Mouse (Mus musculus): ENCODE measurements at regions not wholly inside any gene's neighbourhood (a gene's known extent, or its start where the extent isn't known, plus 50 kb on each side); places are given as distances from the start of the nearest gene placed in this dataset.

DNA sequence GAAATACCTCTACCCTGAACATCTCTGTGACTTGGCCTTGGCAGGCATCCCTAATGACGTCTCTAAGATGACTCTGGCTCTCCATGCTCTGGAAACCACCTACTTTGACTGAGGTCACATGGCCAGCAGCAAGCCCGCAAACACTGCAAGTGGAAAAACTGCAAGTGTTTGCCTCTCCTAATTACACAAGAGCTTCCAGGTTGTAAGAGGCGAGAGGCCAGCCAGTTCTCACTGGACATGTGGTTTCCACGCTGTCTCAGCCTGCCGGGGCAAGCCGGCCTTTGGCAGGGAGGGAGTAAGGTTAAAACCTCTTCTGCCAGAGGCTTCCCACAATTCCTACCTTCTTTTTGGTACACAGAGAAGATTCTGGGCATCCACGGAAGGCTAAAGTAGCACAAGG lies 79.9 kb upstream of the Lrig1 start:
- TF ChIP-seq JUND (IDR thresholded peaks at IDR 0.05; ENCODE audit: low read depth, low read length): no peak
- no peak for TF ChIP-seq ZNF384 (IDR thresholded peaks at IDR 0.05; ENCODE audit: low read depth, low read length)
- no peak for TF ChIP-seq MYC (IDR thresholded peaks at IDR 0.05; ENCODE audit: low read depth, low read length)
- no peak for TF ChIP-seq BHLHE40 (IDR thresholded peaks at IDR 0.05; ENCODE audit: borderline replicate concordance, low read depth, low read length)
- H3K9me3 ChIP-seq (replicated peaks; ENCODE audit: insufficient read depth, low read length): no peaks in the 10 kb centered on the region
- H3K4me3 ChIP-seq (ENCODE audit: control insufficient read depth in 1 of 2, insufficient read depth in 1 of 2, low read depth in 2 of 2, low read length in 2 of 2): no peak overlapping the region
- no peak for DNase-seq (ENCODE audit: low read depth, low spot score)
- no peak overlapping the region for H3K27ac ChIP-seq (ENCODE audit: control insufficient read depth, low read depth, low read length)
- no peaks in the 10 kb centered on the region for H3K4me1 ChIP-seq (ENCODE audit: control insufficient read depth in 1 of 2, insufficient read depth in 2 of 2, low read length in 2 of 2)
- H3K36me3 ChIP-seq (ENCODE audit: control insufficient read depth in 1 of 2, insufficient read depth in 2 of 2, low read length in 2 of 2): no peaks in the 10 kb centered on the region
- H3K9ac ChIP-seq (ENCODE audit: control insufficient read depth, low read depth, low read length, poor library complexity, severe bottlenecking): no peak overlapping the region
- no peaks in the 10 kb centered on the region for H3K27me3 ChIP-seq (ENCODE audit: control insufficient read depth in 1 of 2, insufficient read depth in 2 of 2, low read length in 2 of 2)
- no peaks in the 10 kb centered on the region for H3K79me2 ChIP-seq (ENCODE audit: control insufficient read depth, insufficient read depth, low read length, poor library complexity)

GRCm38 (mm10) chr6:94779213-94779612 lies 79.3 kb upstream of the Lrig1 start:
- Histone ChIP-seq H3K4me1 (ENCODE audit: control insufficient read depth in 1 of 2, insufficient read depth in 2 of 2, low read length in 2 of 2) (no peaks in the 10 kb centered on the region), H3K4me3 (ENCODE audit: control insufficient read depth in 1 of 2, insufficient read depth in 1 of 2, low read depth in 2 of 2, low read length in 2 of 2) (no peak overlapping the region), H3K9ac (ENCODE audit: control insufficient read depth, low read depth, low read length, poor library complexity, severe bottlenecking) (no peak overlapping the region), H3K9me3 (replicated peaks; ENCODE audit: insufficient read depth, low read length) (no peaks in the 10 kb centered on the region), H3K27ac (ENCODE audit: control insufficient read depth, low read depth, low read length) (no peak overlapping the region), H3K36me3 (ENCODE audit: control insufficient read depth in 1 of 2, insufficient read depth in 2 of 2, low read length in 2 of 2) (no peaks in the 10 kb centered on the region), H3K79me2 (ENCODE audit: control insufficient read depth, insufficient read depth, low read length, poor library complexity) (no peaks in the 10 kb centered on the region), H3K27me3 (ENCODE audit: control insufficient read depth in 1 of 2, insufficient read depth in 2 of 2, low read length in 2 of 2) (no peaks in the 10 kb centered on the region)
- DNase-seq (ENCODE audit: low read depth, low spot score): no peak
- TF ChIP-seq E2F4 (IDR thresholded peaks at IDR 0.05; ENCODE audit: borderline replicate concordance, low read depth, low read length) (no peak), TCF12 (IDR thresholded peaks at IDR 0.05; ENCODE audit: low read depth, low read length) (no peak), MEF2A (IDR thresholded peaks at IDR 0.05; ENCODE audit: extremely low read depth, insufficient replicate concordance, low read depth, low read length, poor library complexity, severe bottlenecking) (no peak), MAX (IDR thresholded peaks at IDR 0.05; ENCODE audit: low read length) (no peak), MXI1 (IDR thresholded peaks at IDR 0.05; ENCODE audit: low read depth, low read length) (no peak), RAD21 (IDR thresholded peaks at IDR 0.05; ENCODE audit: low read depth, low read length) (no peak), BHLHE40 (IDR thresholded peaks at IDR 0.05; ENCODE audit: borderline replicate concordance, low read depth, low read length) (no peak)

GRCm38 (mm10) chr6:94778797-94779196 lies 78.8 kb upstream of the Lrig1 start:
- no peaks in the 10 kb centered on the region for H3K27me3 ChIP-seq (ENCODE audit: control insufficient read depth in 1 of 2, insufficient read depth in 2 of 2, low read length in 2 of 2)
- H3K27ac ChIP-seq (ENCODE audit: control insufficient read depth, low read depth, low read length): no peak overlapping the region
- no peak overlapping the region for H3K9ac ChIP-seq (ENCODE audit: control insufficient read depth, low read depth, low read length, poor library complexity, severe bottlenecking)
- TF ChIP-seq ZKSCAN1 (IDR thresholded peaks at IDR 0.05; ENCODE audit: low read depth, low read length): no peak
- TF ChIP-seq MAFK (IDR thresholded peaks at IDR 0.05; ENCODE audit: borderline replicate concordance, low read depth, low read length): no peak
- TF ChIP-seq ETS1 (IDR thresholded peaks at IDR 0.05; ENCODE audit: low read depth, low read length): no peak
- TF ChIP-seq ZC3H11A (IDR thresholded peaks at IDR 0.05; ENCODE audit: low read depth, low read length): no peak
- H3K36me3 ChIP-seq (ENCODE audit: control insufficient read depth in 1 of 2, insufficient read depth in 2 of 2, low read length in 2 of 2): no peaks in the 10 kb centered on the region
- H3K9me3 ChIP-seq (replicated peaks; ENCODE audit: insufficient read depth, low read length): no peaks in the 10 kb centered on the region
- H3K4me3 ChIP-seq (ENCODE audit: control insufficient read depth in 1 of 2, insufficient read depth in 1 of 2, low read depth in 2 of 2, low read length in 2 of 2): no peak overlapping the region
- no peak for DNase-seq (ENCODE audit: low read depth, low spot score)
- no peaks in the 10 kb centered on the region for H3K79me2 ChIP-seq (ENCODE audit: control insufficient read depth, insufficient read depth, low read length, poor library complexity)
- no peaks in the 10 kb centered on the region for H3K4me1 ChIP-seq (ENCODE audit: control insufficient read depth in 1 of 2, insufficient read depth in 2 of 2, low read length in 2 of 2)
